Mouse (Mus musculus): ENCODE measurements around the gene Miip. TPM values are rescaled to one million over a fixed set of nuclear protein-coding genes. Genes with fewer than 3 reads are reported as not detected.

Gene Miip
- polyA plus RNA-seq, 1 experiment from 2014 or later: 52.2 TPM

DNA sequence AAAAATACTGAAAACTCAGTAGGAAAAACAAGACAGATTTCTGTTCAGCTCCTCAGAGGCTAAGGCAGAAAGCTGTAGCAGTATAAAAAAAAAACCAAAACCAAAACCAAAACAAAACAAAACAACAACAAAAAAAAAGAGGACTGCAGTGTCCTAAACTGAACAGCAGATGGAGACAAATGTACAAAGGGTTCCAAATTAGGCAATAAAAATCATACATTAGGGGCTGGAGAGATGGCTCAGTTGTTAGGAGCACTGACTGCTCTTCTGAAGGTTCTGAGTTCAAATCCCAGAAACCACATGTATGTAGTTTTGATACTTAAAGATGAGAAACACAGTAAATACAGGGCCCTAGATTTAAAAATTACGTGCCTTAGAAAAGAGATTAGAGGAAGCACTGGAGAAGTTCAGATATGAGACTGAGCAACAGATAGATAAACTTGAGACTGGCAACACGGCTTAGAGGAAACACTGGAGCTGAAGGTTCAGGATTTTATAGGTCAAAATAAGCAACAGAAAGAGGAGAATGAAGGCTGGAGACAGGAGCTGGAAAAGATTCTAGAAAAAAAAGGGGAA lies 53.9 kb downstream of the Miip start:
- H3K27me3 ChIP-seq (replicated peaks): no peaks in the 10 kb centered on the region
- 81% methylated on average over 2 of the region's 2 CpGs for WGBS
- H3K9ac ChIP-seq: no peak overlapping the region
- H3K4me1 ChIP-seq: no peaks in the 10 kb centered on the region
- H3K4me2 ChIP-seq (replicated peaks): no peak overlapping the region
- H3K27ac ChIP-seq: no peak overlapping the region
- H3K9me3 ChIP-seq: peaks cover 18% of the 10 kb centered on the region; the same call in 1 of the 2 replicates
- ATAC-seq (ENCODE audit: low FRiP score, low read depth): no peak
- no peak overlapping the region for H3K4me3 ChIP-seq
- no peaks in the 10 kb centered on the region for H3K36me3 ChIP-seq

DNA sequence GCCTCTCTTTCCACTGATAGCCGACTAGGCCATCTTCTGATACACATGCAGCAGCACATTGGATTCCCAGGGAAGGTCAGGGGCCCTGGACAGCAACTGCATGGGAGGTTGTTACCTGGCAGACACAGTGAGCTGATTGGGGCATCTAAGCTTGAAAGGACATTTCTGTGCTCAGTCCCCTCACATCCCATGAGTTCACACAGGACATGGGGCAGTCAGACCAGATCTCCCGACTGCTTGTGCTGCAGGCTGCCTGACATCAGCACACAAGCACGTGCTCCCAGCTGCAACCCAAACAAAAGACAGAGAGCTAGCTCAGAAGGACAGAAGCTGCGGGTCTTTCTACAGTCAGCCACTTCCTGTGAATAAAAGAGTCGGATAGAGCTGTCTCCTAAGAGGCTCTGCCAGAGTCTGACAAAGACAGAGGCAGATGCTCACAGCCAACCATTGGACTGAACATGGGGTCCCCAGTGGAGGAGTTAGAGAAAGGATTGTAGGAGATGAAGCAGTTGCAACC lies 55.3 kb downstream of the Miip start:
- ATAC-seq (ENCODE audit: low FRiP score, low read depth): no peak
- no peak overlapping the region for H3K4me3 ChIP-seq
- no peak overlapping the region for H3K9ac ChIP-seq
- H3K4me2 ChIP-seq (replicated peaks): no peak overlapping the region
- H3K4me1 ChIP-seq: no peaks in the 10 kb centered on the region
- H3K27ac ChIP-seq: no peak overlapping the region
- no peaks in the 10 kb centered on the region for H3K27me3 ChIP-seq (replicated peaks)
- no peaks in the 10 kb centered on the region for H3K36me3 ChIP-seq
- WGBS: 52% methylated on average over 5 of the region's 5 CpGs
- peaks cover 11% of the 10 kb centered on the region; the same call in 1 of the 2 replicates for H3K9me3 ChIP-seq

Other genes starting within 250 kb of the Miip start
- gene Zfp979, start 226.3 kb downstream of the Miip start, polyA plus RNA-seq (2016; fragmentation: Nextera tagmentation; extraction: Ambion mirVana): 2.1 and 2.8 TPM in 2 replicates
- not detected in 2 replicates for gene Zfp534, start 166.3 kb downstream of the Miip start, polyA plus RNA-seq (2016; fragmentation: Nextera tagmentation; extraction: Ambion mirVana)
- 4.3 and 6.3 TPM in 2 replicates for gene Zfp984, start 59.0 kb downstream of the Miip start, polyA plus RNA-seq (2016; fragmentation: Nextera tagmentation; extraction: Ambion mirVana)
- gene Zfp933, start 20.4 kb downstream of the Miip start, polyA plus RNA-seq (2016; fragmentation: Nextera tagmentation; extraction: Ambion mirVana): 4.1 and 6.2 TPM in 2 replicates
- 15.3 and 15.7 TPM in 2 replicates for gene Fv1, start 163 bp upstream of the Miip start, polyA plus RNA-seq (2016; fragmentation: Nextera tagmentation; extraction: Ambion mirVana)
- 65.1 and 67.1 TPM in 2 replicates for gene Mfn2, start 35.9 kb upstream of the Miip start, polyA plus RNA-seq (2016; fragmentation: Nextera tagmentation; extraction: Ambion mirVana)
- gene Plod1, start 68.0 kb upstream of the Miip start, polyA plus RNA-seq (2016; fragmentation: Nextera tagmentation; extraction: Ambion mirVana): 33.9 and 35.4 TPM in 2 replicates
- gene 2510039O18Rik, start 72.1 kb upstream of the Miip start, polyA plus RNA-seq (2016; fragmentation: Nextera tagmentation; extraction: Ambion mirVana): 24.4 and 27.2 TPM in 2 replicates
- gene Nppb, start 117.0 kb upstream of the Miip start, polyA plus RNA-seq (2016; fragmentation: Nextera tagmentation; extraction: Ambion mirVana): 0.45 TPM in 1 of 2 replicates, not detected in the other
- 3.1 and 5.0 TPM in 2 replicates for gene Nppa, start 131.9 kb upstream of the Miip start, polyA plus RNA-seq (2016; fragmentation: Nextera tagmentation; extraction: Ambion mirVana)
- 26.6 and 29.1 TPM in 2 replicates for gene Clcn6, start 170.0 kb upstream of the Miip start, polyA plus RNA-seq (2016; fragmentation: Nextera tagmentation; extraction: Ambion mirVana)
- gene Mthfr, start 170.3 kb upstream of the Miip start, polyA plus RNA-seq (2016; fragmentation: Nextera tagmentation; extraction: Ambion mirVana): 27.8 and 30.7 TPM in 2 replicates
- gene Agtrap, start 219.2 kb upstream of the Miip start, polyA plus RNA-seq (2016; fragmentation: Nextera tagmentation; extraction: Ambion mirVana): 9.4 and 10.2 TPM in 2 replicates

Data from neural tube, embryonic 12.5 days (tissue).